Mouse (Mus musculus) left cerebral cortex, postnatal 25 days (tissue): Measurements from ENCODE around the gene Ngp. TPM values are rescaled to one million over a fixed set of nuclear protein-coding genes. Genes with fewer than 3 reads are reported as not detected.

ENCODE experiments used
- DNase-seq, 2 experiments: peaks; one replicate each; pipeline ENCODE4 v3.0.0; 2022; ENCODE audit warnings: low spot score in 2 of 2, mixed read lengths in 1 of 2
- intact Hi-C: fragments of 180-260 bp; cut with DNase I; formaldehyde crosslinking; loops from one replicate; pipeline ENCODE4 v1.15.1; 2025
- total RNA-seq, 2 experiments: library from RNA; stranded (reverse); gene quantifications; 2 replicates each; pipeline ENCODE4 v1.2.3; 2021

Ngp gene
- total RNA-seq, 2 experiments from 2014 or later, result not detected

DNA sequence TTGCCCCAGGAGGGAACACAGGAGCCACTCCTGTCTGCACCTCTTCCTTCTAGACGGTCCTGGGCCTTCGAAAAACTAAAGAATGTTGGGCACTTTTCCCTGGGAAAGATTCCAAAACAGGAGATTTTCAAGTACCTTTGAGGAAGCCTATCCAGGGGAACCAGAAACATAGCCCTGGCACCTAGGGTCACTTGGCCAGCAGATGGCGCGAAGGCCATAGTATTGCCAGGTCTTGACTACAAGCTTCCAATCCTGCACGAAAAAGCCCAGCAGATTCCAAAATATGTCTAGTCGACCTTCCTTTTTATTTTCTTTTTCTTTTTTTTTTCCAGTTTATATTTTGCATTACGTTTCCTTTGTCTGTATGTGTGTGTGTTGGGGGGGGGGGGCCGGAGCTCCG, 5.8 kb upstream of the Ngp start:
- intact Hi-C loops, result loop anchor here (2.0 to 5.0 kb wide), 4 partner anchors 64 to 459 kb away; partner anchors contain the start of genes Kif9 and Klhl18
- DNase-seq, result peak in 1 of 2 experiments; percentile 40

DNA sequence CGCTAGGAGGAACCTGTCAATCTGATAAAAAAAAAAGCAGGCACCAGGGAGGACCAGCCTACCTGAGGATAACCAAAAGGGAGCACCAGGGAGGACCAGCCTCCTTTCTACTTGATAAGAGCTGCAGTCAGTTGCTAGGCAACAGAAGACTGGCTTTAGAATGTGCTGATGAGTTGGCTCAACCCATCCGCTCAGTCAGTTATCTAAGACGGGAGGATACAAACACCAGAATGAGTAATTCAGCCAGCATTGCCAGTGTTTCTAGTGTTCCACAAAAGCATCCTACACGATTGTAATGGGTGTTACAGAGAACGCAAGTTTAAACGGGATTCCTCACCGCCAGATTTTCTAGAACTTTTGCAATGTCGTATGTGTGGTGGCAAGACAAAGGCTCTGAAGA, 11.7 kb downstream of the Ngp start:
- intact Hi-C loops, result no loop called here
- peak; percentile 54 to 88 for DNase-seq

DNA sequence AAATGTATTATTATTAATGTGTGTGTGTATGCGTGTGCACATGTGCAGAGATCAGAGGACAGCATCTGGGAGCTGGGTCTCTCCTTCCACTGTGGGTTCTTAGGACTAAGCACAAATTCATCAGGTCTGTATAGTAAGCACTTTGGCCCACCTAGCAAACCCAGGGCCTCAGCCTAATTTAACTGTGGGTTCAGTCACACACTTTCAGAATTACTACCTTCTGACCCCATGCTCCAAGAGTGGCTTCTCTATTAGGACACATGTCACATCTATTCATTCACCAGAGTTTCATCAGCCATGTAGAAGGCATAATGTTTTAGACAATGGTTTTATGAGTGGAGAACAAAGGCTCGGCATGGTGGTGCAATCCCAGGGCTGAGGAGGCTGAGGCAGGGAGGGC, 13.5 kb downstream of the Ngp start:
- no peak for DNase-seq
- intact Hi-C loops, result no loop called here

DNA sequence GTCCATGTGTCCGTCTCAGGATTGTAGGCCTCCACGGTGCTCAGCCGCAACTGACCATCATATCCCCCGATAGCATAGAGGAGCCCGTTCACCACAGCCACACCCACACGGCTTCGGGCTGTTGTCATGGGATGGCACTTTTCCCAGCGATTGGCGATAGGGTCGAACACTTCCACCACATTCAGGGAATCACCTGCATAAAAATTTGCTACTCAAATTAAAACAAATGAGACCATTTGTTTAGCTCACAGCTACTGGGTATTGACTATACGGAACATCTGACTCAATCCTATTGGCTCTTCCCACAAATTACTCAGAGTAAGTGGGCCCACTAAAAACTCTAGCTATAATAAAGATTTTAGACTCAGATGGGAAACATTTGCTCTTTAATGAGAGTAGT, 16.5 kb downstream of the Ngp start:
- no peak for DNase-seq
- intact Hi-C loops, result no loop called here

DNA sequence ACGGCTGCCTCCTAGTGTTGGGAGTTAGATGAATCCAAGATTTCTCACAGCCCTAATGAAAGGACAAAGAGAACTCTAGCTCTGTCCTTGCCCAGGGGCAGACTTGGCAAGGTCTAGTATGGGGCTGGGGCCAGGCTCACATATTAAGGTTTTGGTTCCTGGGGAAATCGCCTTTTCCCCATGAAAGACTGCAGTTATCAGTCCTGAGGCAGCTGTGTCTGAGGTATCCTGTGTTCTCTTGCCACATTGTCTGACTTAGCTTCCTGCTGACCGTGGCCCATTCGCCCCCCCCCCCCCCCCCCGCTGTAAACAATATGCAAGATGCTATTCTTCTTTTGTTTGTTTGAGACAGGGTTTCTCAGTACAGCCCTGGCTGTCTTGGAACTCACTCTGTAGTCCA, 20.5 kb downstream of the Ngp start:
- intact Hi-C loops, result loop anchor here (10.0 kb wide), 1 partner anchor 265 kb away; no protein-coding TSS in a partner anchor
- DNase-seq, result no peak

DNA sequence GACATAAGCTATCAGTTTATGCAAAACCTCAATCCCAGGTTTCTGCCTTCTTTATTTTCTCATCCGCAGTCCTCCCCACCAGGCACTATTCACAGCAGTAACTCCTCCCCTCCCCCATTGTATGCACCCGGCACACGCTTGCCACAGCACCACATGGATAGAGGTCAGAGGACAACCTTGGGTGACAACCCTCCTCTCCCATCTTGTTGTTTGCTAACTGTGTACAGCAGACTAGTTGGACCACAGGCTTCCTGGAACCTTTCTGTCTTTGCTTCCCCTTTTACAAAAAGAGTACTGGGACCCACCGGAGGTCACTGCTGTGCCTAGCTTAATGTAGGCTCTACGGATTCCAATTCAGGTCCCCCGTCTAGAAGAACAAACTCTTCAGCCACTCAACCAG, 21.0 kb downstream of the Ngp start:
- intact Hi-C loops, result loop anchor here (10.0 kb wide), 1 partner anchor 264 kb away; no protein-coding TSS in a partner anchor
- DNase-seq, result no peak

DNA sequence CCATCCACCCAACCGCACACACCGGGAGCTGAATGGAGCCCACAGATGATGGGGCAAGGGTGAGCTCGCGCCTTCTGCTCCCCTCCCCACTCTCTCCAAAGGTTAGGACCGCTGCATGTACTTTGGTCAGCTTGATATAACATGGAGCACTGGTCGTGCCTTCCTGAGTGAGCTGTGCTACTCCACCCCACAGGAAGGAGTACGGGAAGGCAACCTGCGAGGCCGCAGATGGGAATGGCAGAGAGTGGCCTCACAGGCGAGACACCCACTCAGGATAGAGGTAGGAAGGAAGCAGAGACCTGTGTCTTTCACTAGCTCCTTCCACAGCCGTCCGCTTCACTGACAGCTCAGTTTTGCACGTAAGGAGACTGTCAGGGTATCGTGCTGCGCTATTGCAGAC, 28.8 kb downstream of the Ngp start:
- DNase-seq, result no peak
- intact Hi-C loops, result loop anchor here (5.0 to 10.0 kb wide), 2 partner anchors 184 to 256 kb away; no protein-coding TSS in a partner anchor

DNA sequence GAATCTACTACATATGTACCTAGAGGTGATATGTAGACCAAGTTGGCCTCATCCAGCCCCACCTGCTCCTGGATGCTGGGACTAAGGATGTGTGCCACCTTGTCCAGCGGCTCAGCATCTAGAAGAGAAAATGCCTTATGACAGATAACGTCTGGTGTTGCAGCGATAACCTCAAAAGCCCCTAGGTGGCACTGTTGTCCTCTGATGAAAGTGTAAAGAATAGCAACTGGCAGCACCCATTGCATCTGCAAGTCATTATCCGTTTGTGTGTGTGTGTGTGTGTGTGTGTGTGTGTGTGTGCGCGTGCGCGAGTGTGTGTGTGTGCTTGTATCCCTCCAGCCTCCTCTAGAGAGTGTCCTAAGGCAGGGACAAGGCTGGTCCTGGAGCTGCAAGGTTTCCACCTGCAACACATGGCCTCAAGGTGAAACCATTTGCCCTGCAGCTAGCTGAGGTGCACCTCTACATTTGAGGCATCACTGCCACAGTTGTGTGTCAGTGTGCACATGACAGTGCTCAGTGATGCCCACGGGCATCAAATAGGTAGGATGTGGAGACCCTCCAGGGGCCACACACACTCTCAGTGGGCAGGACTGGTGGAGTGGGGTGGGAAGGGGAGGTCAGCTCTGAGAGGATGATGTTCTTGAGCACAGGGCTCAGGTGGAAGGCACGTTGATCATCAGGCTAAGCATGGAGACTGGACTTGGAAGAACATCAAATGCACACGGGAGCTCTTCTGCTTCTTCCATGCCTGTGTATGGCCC, 29.5 kb downstream of the Ngp start:
- peak; percentile 77 to 89 for DNase-seq
- intact Hi-C loops, result loop anchor here (5.0 to 10.0 kb wide), 2 partner anchors 183 to 256 kb away; no protein-coding TSS in a partner anchor

DNA sequence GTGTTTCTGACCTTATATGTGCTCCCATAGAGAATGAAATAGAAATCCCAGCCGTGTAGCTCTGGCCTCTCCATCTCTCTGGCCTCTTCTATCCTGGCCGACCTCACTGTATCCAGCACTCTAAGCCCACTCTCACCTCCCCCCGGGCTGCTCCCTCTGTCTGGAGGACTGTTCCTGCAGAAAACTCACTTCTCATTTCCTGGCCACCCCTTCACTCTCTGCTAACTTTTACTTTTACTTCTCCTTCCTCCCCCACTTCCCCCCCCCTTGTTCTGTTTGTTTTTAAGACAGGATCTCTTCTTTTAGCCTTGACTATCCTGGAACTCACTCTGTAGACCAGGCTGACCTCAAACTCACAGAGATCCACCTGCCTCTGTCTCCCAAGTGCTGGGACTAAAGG, 33.0 kb downstream of the Ngp start:
- intact Hi-C loops, result no loop called here
- DNase-seq, result no peak

DNA sequence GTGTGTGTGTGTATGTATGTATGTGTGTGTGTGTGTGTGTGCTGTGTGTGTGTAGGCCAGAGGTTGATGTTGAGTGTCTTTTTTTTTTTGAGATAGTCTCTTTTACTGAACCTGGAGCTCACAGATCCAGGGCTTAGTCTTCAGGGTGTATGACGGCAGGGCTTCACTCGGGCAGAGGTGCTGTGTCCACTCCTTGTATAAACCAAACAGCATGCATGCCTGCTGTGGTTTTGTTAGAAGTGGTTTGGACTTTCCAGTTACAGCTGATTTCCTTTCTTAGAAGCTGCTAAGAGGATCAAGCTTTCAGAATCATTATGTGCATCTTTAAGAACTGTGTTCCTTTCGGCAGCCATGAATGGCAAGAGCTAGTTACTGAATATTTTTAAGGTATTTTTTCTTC, 38.4 kb downstream of the Ngp start:
- intact Hi-C loops, result no loop called here
- DNase-seq, result no peak

DNA sequence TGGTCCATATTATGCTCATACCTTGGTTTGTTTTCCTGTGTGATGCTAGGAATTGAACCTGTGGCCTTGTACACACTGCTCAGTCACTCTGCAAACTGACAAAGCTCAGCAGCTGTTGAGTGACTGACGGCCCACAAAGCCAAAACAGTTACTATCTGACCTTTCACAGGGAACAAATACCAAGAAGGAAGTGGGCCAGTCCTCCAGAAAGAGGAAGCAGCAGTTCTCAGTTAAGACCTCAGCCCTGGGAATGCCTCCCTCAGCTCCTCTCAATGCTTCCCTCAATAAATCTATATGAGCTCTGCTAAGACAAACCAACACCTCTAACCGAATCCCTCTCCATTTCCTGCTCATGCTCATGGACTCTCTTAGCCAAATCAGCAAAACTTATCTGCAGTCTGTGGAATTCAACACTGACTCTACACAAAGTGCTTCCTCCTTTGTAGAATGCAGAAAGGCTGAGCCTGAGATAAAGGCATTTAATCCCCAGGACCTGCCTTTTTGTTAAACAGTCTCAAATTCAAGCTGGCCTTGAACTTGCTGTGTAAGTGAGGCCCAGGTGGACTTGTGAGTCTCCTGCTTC, 39.7 kb downstream of the Ngp start:
- DNase-seq, result peak in 1 of 2 experiments; percentile 12
- intact Hi-C loops, result no loop called here

DNA sequence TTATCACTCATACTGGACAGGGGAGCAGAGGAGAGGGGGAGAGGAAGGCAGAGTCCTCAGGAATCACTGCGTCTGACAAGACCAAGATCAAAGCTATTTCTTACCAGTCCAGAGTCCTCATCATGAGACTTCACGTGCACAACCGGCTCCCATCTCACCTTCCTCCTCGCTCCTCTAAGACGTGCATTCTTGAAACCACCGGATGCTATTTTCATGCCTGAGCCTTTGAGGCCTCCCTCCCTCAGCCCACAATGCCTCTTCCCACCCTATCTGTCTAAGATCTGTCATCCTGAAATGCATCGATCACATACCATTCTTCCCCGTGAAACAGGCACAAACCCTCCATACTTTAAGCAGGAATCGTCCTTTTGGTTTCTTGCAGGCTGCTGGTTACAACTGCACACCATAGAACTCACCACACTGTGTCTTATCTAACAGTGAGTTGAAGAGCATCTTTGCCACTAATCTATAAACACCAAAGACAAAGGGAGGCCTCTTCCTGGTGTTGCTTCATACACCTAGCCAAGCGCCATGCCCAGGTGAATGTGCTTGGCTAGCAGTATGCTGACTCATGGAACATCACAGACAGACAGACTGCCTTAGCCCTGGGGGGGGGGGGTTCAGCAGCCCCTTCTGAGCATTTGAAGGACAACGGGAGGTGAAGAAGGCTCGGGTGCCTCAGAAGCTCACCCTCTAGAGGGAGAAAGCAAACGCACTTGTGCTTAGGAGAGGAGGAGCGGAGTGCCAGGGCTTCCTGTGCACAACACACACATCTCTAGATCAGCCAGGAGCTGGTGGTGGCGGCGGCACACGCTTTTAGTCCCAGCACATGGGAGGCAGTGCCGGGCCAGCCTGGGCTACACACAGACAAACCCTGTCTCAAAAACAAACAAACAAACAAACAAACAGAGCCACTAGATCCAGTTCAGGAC, 41.6 kb downstream of the Ngp start:
- no peak for DNase-seq
- intact Hi-C loops, result no loop called here

DNA sequence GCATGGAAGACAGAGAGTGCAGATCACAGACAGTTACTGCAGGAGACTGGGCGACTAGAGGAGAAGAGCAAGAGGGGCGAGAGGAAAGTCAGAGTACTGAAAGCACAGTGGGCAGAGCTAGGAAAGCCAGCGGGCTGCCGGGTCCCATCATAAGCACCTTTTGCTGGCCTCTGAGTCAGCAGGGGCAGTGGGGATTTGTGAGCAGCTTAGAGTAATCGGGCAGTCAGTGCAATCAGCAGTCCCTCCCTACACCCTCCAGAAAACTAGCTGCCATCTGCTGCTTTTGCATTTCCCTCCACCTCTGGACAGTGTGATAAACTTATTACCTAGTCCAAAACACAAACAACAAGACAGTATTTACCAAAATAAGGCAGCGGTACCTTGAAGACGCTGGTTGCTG, 42.8 kb downstream of the Ngp start:
- no peak for DNase-seq
- intact Hi-C loops, result no loop called here

DNA sequence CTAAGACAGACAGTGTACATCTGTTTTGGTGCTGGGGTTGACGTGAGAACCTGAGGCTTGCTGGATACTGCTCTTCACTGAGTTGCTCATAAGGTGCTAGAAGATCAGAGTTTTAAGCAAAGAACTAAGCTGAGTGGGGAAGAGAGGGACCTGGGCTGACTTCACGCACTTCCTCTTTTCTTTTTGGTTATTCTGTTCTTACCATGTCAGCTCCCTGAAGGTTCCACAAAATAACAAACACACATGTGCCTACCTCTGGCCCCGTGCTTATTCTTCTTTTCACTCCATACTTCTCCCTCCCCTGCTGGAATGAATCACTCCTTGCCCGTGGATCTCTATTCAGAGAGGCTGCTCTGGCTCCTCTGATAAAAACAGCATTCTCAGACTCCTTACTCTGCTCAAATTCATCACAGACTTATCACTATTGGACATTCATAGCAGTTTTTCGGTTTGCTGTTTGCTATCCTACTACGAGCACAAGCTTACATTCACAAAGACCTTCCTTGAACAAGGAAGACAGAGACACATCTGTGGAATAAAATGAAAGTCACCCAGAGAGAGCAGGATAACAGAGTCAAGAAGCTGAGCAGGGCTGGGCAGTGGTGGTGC, 44.5 kb downstream of the Ngp start:
- intact Hi-C loops, result no loop called here
- no peak for DNase-seq

DNA sequence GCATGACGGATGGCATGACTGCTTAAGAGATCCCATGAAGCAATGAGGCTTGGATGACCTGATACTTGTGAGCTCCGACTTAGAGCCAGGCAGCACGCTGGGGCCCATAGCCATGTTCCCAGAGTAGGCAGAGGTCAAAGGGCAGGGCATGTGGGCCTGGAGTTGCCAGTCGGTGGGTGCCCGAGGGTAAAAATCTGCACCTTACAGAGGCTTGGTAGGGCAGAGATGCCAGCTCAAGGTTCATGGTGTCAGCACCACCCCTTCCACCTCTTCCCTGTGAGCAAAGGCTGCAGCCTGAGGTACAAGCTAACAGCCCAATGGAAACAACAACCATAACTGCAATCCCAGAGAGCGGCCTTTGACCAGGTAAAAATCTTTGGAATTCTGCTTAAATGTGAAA, 45.8 kb downstream of the Ngp start:
- intact Hi-C loops, result no loop called here

DNA sequence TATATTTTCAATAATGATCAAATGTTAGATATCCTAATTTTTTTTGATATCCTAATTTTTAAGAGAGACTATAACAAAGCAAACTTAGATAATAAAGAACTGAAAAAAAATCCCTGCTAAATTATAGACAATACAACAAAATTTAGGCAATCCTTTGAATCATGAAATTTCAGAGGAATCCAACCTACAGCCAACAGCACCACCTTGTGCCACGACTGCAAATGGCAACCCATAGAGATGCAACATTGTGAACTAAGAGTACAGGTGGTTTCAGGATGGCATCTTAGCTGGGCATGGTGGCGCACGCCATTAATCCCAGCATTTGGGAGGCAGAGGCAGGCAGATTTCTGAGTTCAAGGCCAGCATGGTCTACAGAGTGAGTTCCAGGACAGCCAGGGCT, 46.6 kb downstream of the Ngp start:
- no peak for DNase-seq
- intact Hi-C loops, result no loop called here

More for the DNA sequence above, 45.8 kb downstream of the Ngp start:
- no peak for DNase-seq
